Mouse (Mus musculus) granulocyte monocyte progenitor cell, adult 5-6 weeks (primary cell): ENCODE data around the gene Olfr763. TPM values are rescaled to one million over a fixed set of nuclear protein-coding genes. Genes with fewer than 3 reads are reported as not detected.
"Not testable (repeated sequence)": the region's sequence is repeated elsewhere in the genome, so short reads cannot be mapped to it uniquely, and the experiment has no call there.

Experiments
- ATAC-seq: replicated peaks from 2 replicates; pipeline ENCODE4 v1.8.0; 2016; ENCODE audit warnings: mild to moderate bottlenecking, moderate TSS enrichment, inconsistent platforms; ENCODE audit not compliant: poor library complexity, severe bottlenecking
- total RNA-seq, 2 experiments: library from RNA; stranded (forward) in 1 of 2; stranded (reverse) in 1 of 2; fragments of 200-712, 200-1000 nt in 1 of 2; fragments of >200 nt in 1 of 2; fragmentation: Nextera tagmentation in 1 of 2; gene quantifications; 2 replicates each; pipeline ENCODE4 v1.2.3; 2014 to 2017

Gene Olfr763
- total RNA-seq, 2 experiments from 2014 or later, result not detected

GRCm38 (mm10) chr10:129028343-129028742, 17.8 kb downstream of the Olfr763 start:
- ATAC-seq, result no peak

GRCm38 (mm10) chr10:129039796-129040195, 29.2 kb downstream of the Olfr763 start, which contains the start of gene Olfr764-ps1:
Gene Olfr764-ps1, minus strand, starts transcription at chr10:129039896.
- ATAC-seq, result no peak

- not testable (repeated sequence) for ATAC-seq
Observed at GRCm38 (mm10) chr10:129049898-129050297, 39.3 kb downstream of the Olfr763 start, which contains the start of gene Olfr765. Gene Olfr765, minus strand, starts transcription at chr10:129049998.

Other genes with a start within 250 kb of the Olfr763 start
- gene Mmp19, start 219.9 kb upstream of the Olfr763 start, total RNA-seq (2014; fragmentation: Nextera tagmentation), result 6.9 and 8.3 TPM in 2 replicates
- gene Mmp19, start 219.9 kb upstream of the Olfr763 start, total RNA-seq (2017), result 14.9 and 15.6 TPM in 2 replicates
- 16.5 and 17.5 TPM in 2 replicates for gene Dnajc14, start 206.7 kb upstream of the Olfr763 start, total RNA-seq (2014; fragmentation: Nextera tagmentation)
- 23.8 and 30.7 TPM in 2 replicates for gene Dnajc14, start 206.7 kb upstream of the Olfr763 start, total RNA-seq (2017)
- gene Tmem198b, start 206.4 kb upstream of the Olfr763 start, total RNA-seq (2014; fragmentation: Nextera tagmentation), result 10.8 and 14.4 TPM in 2 replicates
- 3.4 and 3.6 TPM in 2 replicates for gene Tmem198b, start 206.4 kb upstream of the Olfr763 start, total RNA-seq (2017)
- 184 and 236 TPM in 2 replicates for gene Sarnp, start 193.5 kb upstream of the Olfr763 start, total RNA-seq (2014; fragmentation: Nextera tagmentation)
- gene Sarnp, start 193.5 kb upstream of the Olfr763 start, total RNA-seq (2017), result 265 and 272 TPM in 2 replicates
- gene Ormdl2, start 189.1 kb upstream of the Olfr763 start, total RNA-seq (2014; fragmentation: Nextera tagmentation), result 33.9 and 84.1 TPM in 2 replicates
- 82.4 and 147 TPM in 2 replicates for gene Ormdl2, start 189.1 kb upstream of the Olfr763 start, total RNA-seq (2017)
- 0.21 TPM in 1 of 2 replicates, not detected in the other for gene Gdf11, start 119.1 kb upstream of the Olfr763 start, total RNA-seq (2014; fragmentation: Nextera tagmentation)
- 0.15 TPM in 1 of 2 replicates, not detected in the other for gene Gdf11, start 119.1 kb upstream of the Olfr763 start, total RNA-seq (2017)
- gene Cd63, start 109.8 kb upstream of the Olfr763 start, total RNA-seq (2014; fragmentation: Nextera tagmentation), result 139 and 203 TPM in 2 replicates
- gene Cd63, start 109.8 kb upstream of the Olfr763 start, total RNA-seq (2017), result 123 and 185 TPM in 2 replicates
- gene Rdh5, start 87.9 kb upstream of the Olfr763 start, total RNA-seq (2014; fragmentation: Nextera tagmentation), result 2.0 and 9.5 TPM in 2 replicates
- 2.4 TPM in 1 of 2 replicates, not detected in the other for gene Rdh5, start 87.9 kb upstream of the Olfr763 start, total RNA-seq (2017)
- gene Bloc1s1, start 86.8 kb upstream of the Olfr763 start, total RNA-seq (2014; fragmentation: Nextera tagmentation), result 124 and 140 TPM in 2 replicates
- 71.3 and 86.4 TPM in 2 replicates for gene Bloc1s1, start 86.8 kb upstream of the Olfr763 start, total RNA-seq (2017)
- not detected in 2 replicates for gene Itga7, start 77.0 kb upstream of the Olfr763 start, total RNA-seq (2014; fragmentation: Nextera tagmentation)
- not detected in 2 replicates for gene Itga7, start 77.0 kb upstream of the Olfr763 start, total RNA-seq (2017)
- gene Mettl7b, start 49.8 kb upstream of the Olfr763 start, total RNA-seq (2014; fragmentation: Nextera tagmentation), result not detected in 2 replicates
- gene Mettl7b, start 49.8 kb upstream of the Olfr763 start, total RNA-seq (2017), result not detected in 2 replicates
- gene Olfr9, start 21.4 kb upstream of the Olfr763 start, total RNA-seq (2014; fragmentation: Nextera tagmentation), result not detected in 2 replicates
- not detected in 2 replicates for gene Olfr9, start 21.4 kb upstream of the Olfr763 start, total RNA-seq (2017)
- not detected in 2 replicates for gene Olfr764-ps1, start 29.1 kb downstream of the Olfr763 start, total RNA-seq (2014; fragmentation: Nextera tagmentation)
- gene Olfr764-ps1, start 29.1 kb downstream of the Olfr763 start, total RNA-seq (2017), result not detected in 2 replicates
- not detected in 2 replicates for gene Olfr765, start 39.2 kb downstream of the Olfr763 start, total RNA-seq (2014; fragmentation: Nextera tagmentation)
- gene Olfr765, start 39.2 kb downstream of the Olfr763 start, total RNA-seq (2017), result not detected in 2 replicates
- not detected in 2 replicates for gene Olfr766-ps1, start 58.2 kb downstream of the Olfr763 start, total RNA-seq (2014; fragmentation: Nextera tagmentation)
- not detected in 2 replicates for gene Olfr766-ps1, start 58.2 kb downstream of the Olfr763 start, total RNA-seq (2017)
- not detected in 2 replicates for gene Olfr767, start 72.1 kb downstream of the Olfr763 start, total RNA-seq (2014; fragmentation: Nextera tagmentation)
- gene Olfr767, start 72.1 kb downstream of the Olfr763 start, total RNA-seq (2017), result not detected in 2 replicates
- gene Olfr768, start 88.6 kb downstream of the Olfr763 start, total RNA-seq (2014; fragmentation: Nextera tagmentation), result not detected in 2 replicates
- gene Olfr768, start 88.6 kb downstream of the Olfr763 start, total RNA-seq (2017), result not detected in 2 replicates
- gene Olfr769, start 107.1 kb downstream of the Olfr763 start, total RNA-seq (2014; fragmentation: Nextera tagmentation), result not detected in 2 replicates
- gene Olfr769, start 107.1 kb downstream of the Olfr763 start, total RNA-seq (2017), result not detected in 2 replicates
- gene Olfr770, start 128.2 kb downstream of the Olfr763 start, total RNA-seq (2014; fragmentation: Nextera tagmentation), result not detected in 2 replicates
- gene Olfr770, start 128.2 kb downstream of the Olfr763 start, total RNA-seq (2017), result not detected in 2 replicates
- gene Olfr771, start 154.0 kb downstream of the Olfr763 start, total RNA-seq (2014; fragmentation: Nextera tagmentation), result not detected in 2 replicates
- not detected in 2 replicates for gene Olfr771, start 154.0 kb downstream of the Olfr763 start, total RNA-seq (2017)
- not detected in 2 replicates for gene Olfr772, start 167.1 kb downstream of the Olfr763 start, total RNA-seq (2014; fragmentation: Nextera tagmentation)
- gene Olfr772, start 167.1 kb downstream of the Olfr763 start, total RNA-seq (2017), result not detected in 2 replicates
- not detected in 2 replicates for gene Olfr773, start 176.6 kb downstream of the Olfr763 start, total RNA-seq (2014; fragmentation: Nextera tagmentation)
- gene Olfr773, start 176.6 kb downstream of the Olfr763 start, total RNA-seq (2017), result not detected in 2 replicates
- not detected in 2 replicates for gene Olfr774, start 225.4 kb downstream of the Olfr763 start, total RNA-seq (2014; fragmentation: Nextera tagmentation)
- gene Olfr774, start 225.4 kb downstream of the Olfr763 start, total RNA-seq (2017), result not detected in 2 replicates
- gene Olfr775, start 237.6 kb downstream of the Olfr763 start, total RNA-seq (2014; fragmentation: Nextera tagmentation), result not detected in 2 replicates
- not detected in 2 replicates for gene Olfr775, start 237.6 kb downstream of the Olfr763 start, total RNA-seq (2017)
- not detected in 2 replicates for gene Olfr776, start 248.3 kb downstream of the Olfr763 start, total RNA-seq (2014; fragmentation: Nextera tagmentation)
- gene Olfr776, start 248.3 kb downstream of the Olfr763 start, total RNA-seq (2017), result not detected in 2 replicates